Mouse (Mus musculus) large intestine, adult 2 months (tissue): ENCODE measurements around the gene Nop53. TPM values are rescaled to one million over a fixed set of nuclear protein-coding genes. Genes with fewer than 3 reads are reported as not detected.

Experiments used
- DNase-seq: peaks from one replicate; pipeline ENCODE4 v3.0.0-alpha.2; 2012; ENCODE audit warnings: low read depth, low spot score
- WGBS: fragments of 180-500 bp; shearing (Covaris S2); methylation state at CpG from one replicate; pipeline ENCODE4 v1.1.7; 2018; 5-methylcytosine and 5-hydroxymethylcytosine counted together
- polyA plus RNA-seq: library from polyadenylated mRNA; depleted of rRNA; stranded (reverse); fragments of >200 nt; gene quantifications from 2 replicates; pipeline ENCODE4 v1.2.3, GENCODE M21; 2012

Nop53 gene
- polyA plus RNA-seq, 1 experiment, result 80.5 TPM

DNA sequence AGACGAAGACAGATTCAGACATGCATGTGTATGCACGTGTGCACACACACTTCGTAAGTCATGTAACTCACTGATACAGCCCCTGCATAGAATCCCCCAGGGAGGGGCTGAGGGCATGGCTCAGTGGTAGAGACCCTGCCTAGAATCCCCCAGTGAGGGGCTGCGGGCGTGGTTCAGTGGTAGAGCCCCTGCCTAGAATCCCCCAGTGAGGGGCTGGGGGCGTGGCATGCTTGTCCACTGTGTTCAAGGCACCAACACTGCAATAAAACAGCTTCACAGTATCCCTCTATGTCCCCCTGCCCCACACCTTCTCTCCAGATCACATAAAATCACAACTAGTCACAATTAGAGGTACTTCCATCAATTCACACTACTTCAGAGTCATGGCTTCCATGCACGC, 15.9 kb upstream of the Nop53 start:
- DNase-seq, result no peak
- WGBS, result 74% methylated on average over 7 of the region's 7 CpGs

DNA sequence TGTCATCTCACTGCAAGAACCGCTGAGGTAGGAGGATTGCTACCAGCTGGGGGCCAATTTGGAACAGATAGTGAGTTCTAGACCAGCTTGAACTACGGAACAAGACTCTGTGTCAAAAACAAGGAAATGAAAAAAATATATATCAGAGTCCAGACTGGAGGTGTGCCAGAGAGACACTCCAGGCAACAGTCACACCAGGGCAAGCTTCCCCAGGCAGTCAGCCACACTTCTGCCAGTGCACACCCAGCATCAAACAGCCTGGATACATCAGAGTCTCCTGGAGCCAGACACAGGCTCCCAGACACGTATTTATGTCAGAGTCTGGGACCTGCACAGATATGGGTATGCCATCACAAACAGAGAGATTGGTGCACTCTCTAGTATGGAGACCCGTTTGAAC, 15.4 kb upstream of the Nop53 start:
- DNase-seq, result no peak
- WGBS, result 28% methylated on average over 4 of the region's 4 CpGs

DNA sequence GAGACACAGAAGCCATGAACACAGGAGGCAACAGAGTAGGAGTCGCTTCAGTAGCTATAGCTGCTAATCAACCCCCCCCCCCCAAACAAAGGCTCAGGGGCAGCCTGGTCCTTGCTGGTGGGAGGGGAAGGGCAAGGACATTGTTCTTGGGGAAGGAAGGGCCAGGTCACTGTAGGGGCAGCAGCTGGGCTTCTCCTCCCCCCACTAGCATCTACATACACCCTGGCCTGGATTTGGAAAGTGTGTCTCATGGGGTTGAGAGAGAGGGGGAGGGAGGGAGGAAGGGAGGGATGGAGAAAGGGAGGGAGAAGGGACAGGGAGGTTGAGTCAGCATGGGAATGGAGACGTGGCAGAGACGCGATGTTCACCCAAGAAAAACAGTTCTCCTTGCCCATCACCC, 14.8 kb upstream of the Nop53 start:
- 54% methylated on average over 4 of the region's 4 CpGs for WGBS
- no peak for DNase-seq

DNA sequence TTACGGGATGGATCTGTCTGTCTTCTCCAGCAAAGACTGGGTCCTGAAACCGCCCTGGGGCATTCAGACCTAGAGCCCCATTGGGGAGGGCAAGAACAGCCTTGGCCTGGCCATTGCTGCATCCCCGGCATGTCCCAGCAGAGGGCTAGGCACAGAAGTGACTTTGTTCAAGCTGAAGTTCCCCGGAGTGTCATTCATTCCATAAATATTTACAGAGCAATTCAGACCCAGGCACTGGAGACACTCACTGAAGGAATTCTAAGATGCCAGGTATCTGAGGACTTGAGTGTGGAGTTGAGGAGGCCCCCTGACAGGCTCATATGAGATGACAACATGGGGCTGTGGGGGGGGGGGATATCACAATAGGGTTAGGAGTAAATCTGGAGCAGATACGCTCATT, 10.3 kb upstream of the Nop53 start:
- 51% methylated on average over 5 of the region's 5 CpGs for WGBS
- no peak for DNase-seq

DNA sequence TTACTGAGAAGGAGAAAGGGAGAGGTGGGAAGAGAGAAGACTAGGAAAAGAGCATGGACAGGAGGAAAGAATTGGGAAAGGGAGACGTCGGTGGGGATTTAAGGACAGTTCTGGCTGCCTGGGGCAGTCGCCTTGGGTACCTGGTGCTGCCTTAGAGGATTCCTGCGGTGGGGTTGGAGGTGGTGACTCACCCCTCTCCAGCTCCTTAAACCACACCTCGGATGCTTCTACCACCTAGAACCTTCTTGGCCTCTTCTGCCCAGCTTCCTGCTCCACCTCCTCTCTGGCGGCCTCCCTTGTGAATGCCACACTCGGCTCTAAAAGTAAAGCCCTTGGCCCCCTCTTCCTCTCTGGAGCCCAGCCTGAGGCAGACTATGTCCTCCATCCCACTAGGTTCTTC, 9.6 kb upstream of the Nop53 start:
- DNase-seq, result no peak
- WGBS, result 31% methylated on average over 7 of the region's 7 CpGs

DNA sequence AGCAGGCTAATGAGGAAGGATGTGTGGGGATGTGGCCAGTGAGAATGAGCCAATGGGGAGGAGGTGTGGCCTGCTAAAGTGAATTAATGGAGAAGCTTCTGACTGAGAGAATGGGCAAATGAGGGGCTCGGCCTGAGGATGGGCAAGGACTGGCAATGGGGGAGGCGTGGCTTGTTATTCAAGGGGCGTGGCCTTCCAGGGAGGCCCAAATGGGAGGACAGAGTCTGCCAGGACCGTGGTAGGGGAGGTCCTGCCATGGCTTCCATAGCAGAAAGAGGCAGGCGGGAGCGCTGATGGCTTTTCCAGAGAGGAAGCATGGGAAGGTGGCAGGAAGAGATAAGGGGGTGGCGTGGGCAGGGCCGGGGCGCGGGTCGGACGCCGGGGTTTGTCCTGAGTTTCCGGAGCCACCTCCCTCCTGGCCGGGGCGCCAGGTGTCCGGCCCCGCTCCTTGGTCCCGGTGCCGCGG, 9.1 kb upstream of the Nop53 start:
- WGBS, result 19% methylated on average over 21 of the region's 21 CpGs
- DNase-seq, result no peak

DNA sequence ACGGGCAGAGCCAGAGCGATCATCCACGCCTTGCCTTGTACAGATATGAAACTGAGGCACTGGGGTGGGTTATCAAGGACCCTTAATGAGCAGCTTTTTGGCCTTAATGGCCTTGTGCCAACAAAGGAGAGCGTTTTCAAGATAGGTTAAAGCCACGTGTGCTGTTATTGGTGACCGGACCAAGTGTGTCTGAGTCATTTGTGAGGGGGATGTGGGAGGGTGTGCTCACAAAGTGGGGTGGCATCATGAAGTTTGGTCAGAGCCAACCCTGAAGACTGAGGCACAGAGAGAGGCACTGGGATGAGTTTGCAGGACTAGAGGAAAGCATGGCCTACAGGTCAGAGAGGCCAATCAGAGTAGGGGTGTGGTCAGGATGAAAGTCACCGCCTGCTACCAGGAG, 8.6 kb upstream of the Nop53 start:
- DNase-seq, result no peak
- WGBS, result 88% methylated on average over 7 of the region's 7 CpGs

DNA sequence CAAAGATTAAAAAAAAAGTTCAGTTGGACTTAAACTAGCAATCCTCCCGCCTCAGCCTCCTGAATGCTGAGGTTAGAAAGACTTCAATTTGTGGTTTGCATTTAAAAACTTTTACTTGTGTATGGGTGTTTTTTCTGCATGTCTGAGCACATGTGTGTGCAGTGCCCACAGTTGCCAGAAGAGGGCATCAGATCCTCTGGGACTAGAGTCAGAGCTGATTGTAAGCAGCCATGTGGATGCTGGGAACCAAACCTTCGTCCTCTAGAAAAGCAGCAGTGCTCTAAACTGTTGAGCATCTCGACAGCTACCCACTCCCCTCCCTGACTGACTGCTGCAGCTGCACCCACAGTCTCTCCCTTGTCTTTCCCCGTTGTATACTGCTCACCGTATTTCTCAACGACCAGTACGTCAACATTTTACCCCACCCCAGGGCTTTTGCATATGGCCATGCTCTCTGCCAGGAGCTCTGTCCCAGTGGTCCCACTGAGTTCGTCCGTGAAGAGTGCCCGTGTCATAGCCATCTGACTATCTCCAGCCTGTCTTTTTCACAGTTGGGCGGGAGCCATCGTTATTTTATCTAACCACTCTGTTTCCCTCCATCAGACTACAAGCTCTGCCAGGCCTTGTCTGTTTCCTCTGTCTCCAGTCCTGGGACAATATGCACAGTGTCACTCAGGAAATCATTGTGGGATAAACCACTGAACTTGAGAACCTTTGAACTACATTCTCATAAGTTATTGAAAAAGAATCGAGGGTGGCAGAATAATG, 7.6 kb upstream of the Nop53 start:
- 90% methylated on average over 13 of the region's 13 CpGs for WGBS
- DNase-seq, result no peak

DNA sequence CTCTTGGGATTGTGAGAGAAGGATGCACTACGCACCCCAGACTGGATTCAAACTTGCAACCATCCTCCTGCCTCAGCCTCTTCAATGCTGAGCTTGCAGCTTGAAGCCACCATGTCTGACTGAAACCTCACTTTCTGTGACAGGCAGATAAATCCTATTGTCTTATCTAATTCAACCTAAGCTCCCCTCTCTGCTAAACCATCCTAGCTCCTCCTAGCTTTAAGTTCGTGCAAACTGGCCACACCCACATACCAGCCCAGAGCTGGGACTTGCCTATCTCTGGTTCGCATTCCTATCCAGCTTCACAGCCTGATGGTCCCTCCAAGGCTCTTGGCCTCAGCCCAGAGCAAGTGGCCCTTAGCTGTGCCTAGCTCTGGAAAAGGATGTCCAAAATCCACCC, 6.5 kb upstream of the Nop53 start:
- WGBS, result 43% methylated on average over 3 of the region's 3 CpGs
- DNase-seq, result no peak

DNA sequence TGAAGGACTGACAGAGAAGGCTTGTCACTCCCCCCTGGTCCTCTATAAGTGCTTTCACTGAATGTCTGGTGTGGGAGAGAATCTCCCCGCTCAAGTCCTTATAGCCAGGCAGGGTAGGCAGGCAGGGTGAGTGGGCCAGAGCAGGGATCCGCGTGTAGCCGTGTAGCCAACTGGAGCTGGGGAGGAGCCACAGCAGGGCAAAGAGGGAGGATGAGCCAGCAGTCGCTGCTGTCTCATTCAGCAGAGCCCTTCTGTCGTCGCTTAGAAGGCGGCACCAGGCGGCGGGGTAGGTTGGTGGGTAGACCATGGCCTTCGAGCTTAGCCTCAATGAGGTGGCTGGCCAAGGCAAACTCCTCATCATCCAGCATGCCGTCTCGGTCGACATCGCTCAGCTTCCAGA, 4.1 kb upstream of the Nop53 start:
- 85% methylated on average over 15 of the region's 15 CpGs for WGBS
- no peak for DNase-seq

DNA sequence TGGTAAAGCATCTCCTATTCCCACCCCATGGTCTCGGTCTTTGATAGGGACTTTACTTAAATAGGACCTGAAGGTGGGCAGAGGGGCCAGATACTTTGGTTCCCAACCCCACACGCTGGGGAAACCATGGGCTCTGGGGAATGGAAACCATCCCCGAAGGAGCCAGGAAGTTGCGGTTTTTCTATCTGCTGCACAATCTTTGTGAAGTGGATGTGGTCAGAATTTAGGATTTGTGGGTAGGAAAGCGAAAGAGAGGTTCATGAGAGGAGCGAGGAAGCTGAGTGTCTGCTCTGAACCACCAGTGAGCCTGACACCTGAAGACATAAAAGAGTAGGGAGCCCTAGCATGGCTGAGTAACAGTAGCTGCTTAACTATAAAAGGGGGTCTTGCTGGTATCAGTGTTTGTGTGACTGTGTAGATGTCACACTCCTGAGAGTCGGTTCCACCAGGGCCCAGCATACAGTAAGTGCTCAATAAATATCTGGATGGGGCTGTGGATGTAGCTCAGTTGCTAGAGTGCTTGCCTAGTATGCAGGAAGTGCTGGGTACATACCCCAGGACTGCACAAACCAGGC, 3.4 kb upstream of the Nop53 start:
- DNase-seq, result no peak
- 71% methylated on average over 7 of the region's 7 CpGs for WGBS

DNA sequence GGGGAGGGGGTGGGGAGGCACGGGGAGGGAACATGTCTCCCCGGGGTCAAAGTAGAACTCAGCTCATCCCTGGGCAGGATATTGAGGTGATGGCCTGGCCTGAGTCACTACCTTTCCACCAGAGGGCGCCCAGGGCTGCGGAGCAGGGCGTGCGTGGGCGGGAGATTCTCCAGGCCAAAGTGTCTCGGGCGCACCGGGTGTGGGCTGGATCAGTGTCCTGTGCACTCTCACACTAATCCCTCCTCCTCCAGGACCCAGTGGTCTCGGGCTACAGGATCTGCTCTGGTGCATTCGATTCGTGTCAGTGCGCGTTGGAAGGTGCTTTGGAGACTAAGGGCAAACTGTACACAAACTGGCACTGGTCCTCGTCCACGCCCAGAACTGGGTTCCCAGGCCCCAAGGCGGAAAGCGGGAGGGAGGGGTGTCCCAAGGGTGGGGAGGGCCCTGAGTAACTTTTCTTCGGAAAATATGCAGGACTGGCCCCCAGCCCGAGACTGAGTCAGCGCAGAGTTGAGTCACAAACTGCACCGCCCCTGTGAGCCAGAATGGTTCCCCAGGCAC, 2.6 kb upstream of the Nop53 start:
- DNase-seq, result peak; percentile 70
- under 1% methylated on average over 23 of the region's 23 CpGs for WGBS

DNA sequence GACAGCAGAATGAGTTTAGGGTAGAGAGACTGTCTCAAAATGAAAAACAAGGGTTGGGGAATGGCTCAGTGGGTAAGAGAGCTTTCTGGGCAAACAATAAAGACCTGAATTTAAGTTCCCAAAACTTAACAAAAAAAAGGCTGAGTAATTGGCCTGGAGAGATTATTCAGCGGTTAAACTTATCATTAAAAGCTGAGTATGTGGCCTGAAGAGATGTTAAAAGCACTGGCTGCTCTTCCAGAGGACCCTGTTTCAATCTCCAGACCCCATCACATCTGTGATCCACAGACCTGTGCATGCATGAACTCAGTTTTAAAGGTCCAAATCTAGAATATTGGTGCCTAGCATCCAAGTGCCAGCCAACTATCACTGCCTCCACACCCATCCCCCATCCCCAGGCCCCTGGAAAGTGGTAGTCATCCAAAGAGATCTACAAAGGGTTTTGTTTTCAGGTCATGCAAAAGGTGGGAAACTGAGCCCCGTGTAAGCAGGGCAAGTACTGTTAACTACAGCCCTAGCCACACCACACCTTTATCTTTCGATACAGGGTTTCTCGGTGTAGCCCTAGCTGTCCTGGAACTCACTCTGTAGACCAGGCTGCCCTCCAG, 1.9 kb upstream of the Nop53 start:
- no peak for DNase-seq
- 32% methylated on average over 4 of the region's 4 CpGs for WGBS

DNA sequence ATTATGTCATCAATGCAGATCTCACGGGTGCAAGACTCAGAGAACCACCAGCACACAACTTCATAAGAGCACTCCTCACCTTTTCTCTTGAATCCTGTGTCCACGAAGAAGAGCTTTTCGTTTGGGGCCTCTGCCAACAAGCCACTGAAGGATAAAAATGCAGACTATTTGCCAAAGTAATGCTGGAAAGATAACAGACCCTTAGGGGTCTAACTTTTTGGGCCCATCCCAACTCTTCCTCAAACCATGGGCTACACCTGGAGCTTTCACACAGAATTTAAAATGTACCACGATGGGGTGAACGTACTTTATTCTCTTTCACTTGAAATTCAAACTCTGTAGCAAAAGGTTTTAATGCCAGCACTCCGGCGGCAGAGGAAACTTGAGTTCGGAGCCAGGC, 663 bp downstream of the Nop53 start:
- WGBS, result 3% methylated on average over 8 of the region's 8 CpGs
- no peak for DNase-seq

DNA sequence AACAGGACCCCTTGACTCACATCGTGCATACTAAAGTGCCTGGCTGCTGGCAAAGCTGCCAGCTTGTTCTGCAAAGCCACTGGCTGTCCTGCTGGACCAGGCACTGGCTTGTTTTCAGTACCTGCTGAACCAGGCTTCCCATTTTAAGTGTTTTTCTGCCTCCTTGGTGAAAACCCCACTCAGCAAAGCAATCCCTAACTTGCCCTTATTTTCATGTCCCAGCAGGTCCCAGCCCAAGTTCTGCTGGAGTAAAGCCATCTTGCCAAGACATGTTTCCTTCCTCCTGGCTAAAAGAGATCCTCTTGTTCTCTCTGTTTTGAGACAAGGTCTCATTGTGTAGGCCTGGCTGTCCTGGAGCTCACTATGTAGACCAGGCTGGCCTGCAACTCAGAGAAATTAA, 1.6 kb downstream of the Nop53 start:
- no peak for DNase-seq
- WGBS, result 96% methylated on average over 1 of the region's 1 CpGs

DNA sequence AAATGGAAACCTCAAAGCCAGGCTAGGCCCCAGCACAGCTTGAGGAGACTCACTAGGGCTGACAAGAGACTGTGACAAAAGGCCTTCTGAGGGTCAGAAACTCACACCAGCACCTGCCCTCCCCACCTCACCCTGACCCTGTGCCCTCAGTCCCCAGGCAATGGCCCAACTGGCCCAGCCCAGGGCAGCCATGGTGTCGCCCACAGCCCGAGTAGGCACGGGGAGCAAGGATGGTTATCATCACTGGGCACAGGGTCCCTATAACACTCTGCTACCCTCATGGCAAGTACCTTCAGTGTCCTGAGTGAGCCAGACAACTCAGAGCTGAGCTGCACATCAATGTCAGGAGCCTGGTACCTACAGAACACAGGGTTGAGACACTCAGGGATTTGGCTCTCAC, 7.3 kb downstream of the Nop53 start:
- 94% methylated on average over 3 of the region's 3 CpGs for WGBS
- no peak for DNase-seq

DNA sequence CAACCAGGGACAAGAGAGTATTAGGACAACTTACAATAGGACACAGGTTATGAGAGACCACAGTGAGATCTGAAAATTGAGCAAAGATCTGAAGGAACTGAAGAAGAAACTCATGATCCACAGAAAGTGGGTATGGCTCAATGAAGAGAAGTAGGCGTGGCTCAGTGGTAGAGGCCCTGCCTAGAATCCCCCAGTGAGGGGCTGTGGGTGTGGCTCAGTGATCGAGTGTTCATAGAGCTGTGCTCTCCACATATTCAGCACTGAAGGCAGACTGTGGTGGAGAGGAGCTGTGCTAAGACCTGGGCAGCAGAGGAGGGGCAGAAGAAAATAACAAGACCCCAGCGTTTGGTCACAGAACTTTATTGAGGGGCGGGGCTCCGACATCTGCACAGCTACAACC, 8.4 kb downstream of the Nop53 start:
- DNase-seq, result no peak
- WGBS, result 76% methylated on average over 5 of the region's 5 CpGs

DNA sequence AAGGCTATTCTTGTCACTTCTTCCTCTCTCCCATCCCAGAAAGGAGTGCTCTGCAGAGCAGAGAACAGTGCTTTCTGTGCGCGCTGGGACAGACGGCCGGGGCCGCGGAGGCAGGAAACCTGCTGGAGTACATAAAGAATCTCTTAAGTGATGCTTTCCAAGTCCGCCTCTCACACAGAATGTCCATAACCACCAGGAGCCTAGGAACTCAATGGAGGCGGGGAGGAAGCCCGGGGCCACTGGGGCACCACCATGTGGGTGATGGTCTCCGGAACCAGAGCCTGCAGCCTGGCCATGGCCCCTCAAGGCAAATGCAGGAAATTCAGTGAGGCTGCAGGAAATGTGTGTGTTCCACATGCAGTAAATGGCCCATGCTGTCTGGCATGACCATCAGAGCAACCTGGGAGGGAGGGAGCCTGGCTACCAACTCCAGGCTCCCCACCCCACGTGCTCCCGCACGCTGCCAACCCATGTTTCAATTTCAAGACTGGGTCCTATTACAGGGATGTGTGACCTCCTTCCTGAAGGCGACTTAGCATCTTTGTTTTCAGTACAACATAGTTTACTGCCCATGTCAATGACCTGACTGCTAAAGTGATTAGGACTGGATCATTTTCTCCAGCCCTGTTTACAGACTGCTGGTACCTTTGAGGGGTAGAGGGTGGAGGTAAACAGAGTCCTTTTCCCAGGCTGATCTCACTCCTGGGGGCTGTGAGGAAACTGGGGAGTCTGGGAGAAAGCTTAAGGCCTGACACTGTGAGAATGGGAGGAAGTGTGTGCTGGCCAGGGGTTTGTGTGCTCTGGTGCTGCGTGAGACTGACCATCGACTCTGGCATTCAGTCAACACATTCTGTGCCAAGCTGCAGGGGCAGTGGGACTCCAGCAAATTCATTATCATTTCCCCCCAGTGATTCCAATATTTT, 12.2 kb downstream of the Nop53 start:
- DNase-seq, result no peak
- WGBS, result 49% methylated on average over 16 of the region's 16 CpGs

DNA sequence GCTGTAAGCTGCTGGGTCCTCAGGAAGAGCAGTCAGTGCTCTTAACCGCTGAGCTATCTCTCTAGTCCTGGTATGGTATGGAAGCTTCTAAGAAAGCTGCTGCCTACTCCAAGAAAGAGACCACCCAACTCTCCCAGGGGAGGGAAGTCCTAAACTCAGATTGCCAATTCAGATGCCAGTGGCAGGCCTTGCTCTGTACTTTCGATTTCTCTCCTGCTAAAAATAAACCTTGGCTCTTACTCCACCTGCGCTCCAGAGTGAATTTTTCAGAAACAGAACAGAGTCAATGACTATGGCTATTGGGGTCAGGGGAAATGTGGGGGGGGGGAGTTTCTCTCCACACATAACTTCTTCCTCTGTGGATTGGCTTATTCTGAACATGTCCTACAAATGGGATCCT, 14.2 kb downstream of the Nop53 start:
- no peak for DNase-seq
- 42% methylated on average over 3 of the region's 3 CpGs for WGBS

DNA sequence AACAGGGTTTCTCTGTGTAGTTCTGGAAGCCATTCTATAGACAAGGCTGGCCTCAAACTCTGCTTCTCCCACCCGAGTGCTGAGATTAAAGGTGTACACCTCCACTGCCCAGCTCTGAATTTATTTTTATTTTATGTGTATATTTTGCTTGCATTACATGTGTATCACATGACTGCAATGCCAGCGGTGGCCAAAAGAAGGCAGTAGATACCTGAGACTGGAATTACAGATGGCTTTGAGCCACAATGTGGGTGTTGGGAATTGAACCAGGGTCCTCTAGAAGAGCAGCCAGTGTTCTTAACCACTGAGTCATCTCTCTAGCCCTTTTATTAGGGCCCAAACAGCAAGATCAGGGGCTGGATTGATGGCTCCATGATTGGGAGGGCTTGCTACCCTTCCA, 15.3 kb downstream of the Nop53 start:
- 73% methylated on average over 2 of the region's 2 CpGs for WGBS
- no peak for DNase-seq
